Mouse (Mus musculus) hindbrain, embryonic 13.5 days (tissue): ENCODE results near the gene Cpa1. TPM values are rescaled to one million over a fixed set of nuclear protein-coding genes. Genes with fewer than 3 reads are reported as not detected.
A peak's percentile ranks its signal among the peaks of the same experiment; 100 is the strongest.

Source experiments
- ATAC-seq: fragments of 200-750 bp; cut with Nextera tagmentation; 2 replicates; pipeline ENCODE4 v1.8.0; 2017; ENCODE audit warnings: moderate TSS enrichment; ENCODE audit not compliant: low FRiP score
- H3K27ac ChIP-seq: fragments of 300-500 bp; sonication (generic); 2 replicates; pipeline ENCODE4 v1.5.1; 2015; ENCODE audit warnings: inconsistent platforms, mild to moderate bottlenecking, moderate library complexity
- H3K27me3 ChIP-seq: fragments of 300-500 bp; sonication (generic); 2 replicates; pipeline ENCODE4 v1.6.1; 2015; ENCODE audit warnings: mild to moderate bottlenecking, inconsistent platforms
- H3K36me3 ChIP-seq: fragments of 300-500 bp; sonication (generic); 2 replicates; pipeline ENCODE4 v1.6.1; 2015; ENCODE audit warnings: mild to moderate bottlenecking, inconsistent platforms
- H3K4me1 ChIP-seq: fragments of 300-500 bp; sonication (generic); replicated peaks from 2 replicates; pipeline ENCODE4 v1.6.1; 2015; ENCODE audit warnings: inconsistent platforms
- H3K4me2 ChIP-seq: fragments of 300-500 bp; sonication (generic); 2 replicates; pipeline ENCODE4 v1.6.1; 2015; ENCODE audit warnings: inconsistent platforms, mild to moderate bottlenecking, moderate library complexity
- H3K4me3 ChIP-seq: fragments of 300-500 bp; sonication (generic); 2 replicates; pipeline ENCODE4 v1.5.1; 2015; ENCODE audit warnings: mild to moderate bottlenecking, inconsistent platforms
- H3K9ac ChIP-seq: fragments of 300-500 bp; sonication (generic); 2 replicates; pipeline ENCODE4 v1.6.1; 2015; ENCODE audit warnings: mild to moderate bottlenecking, inconsistent platforms
- H3K9me3 ChIP-seq: fragments of 300-500 bp; sonication (generic); 2 replicates; pipeline ENCODE4 v1.6.1; 2016; ENCODE audit warnings: inconsistent platforms
- WGBS: fragments of 180-500 bp; shearing (Covaris S2); methylation state at CpG from one replicate; pipeline ENCODE4 v1.1.7; 2015; 5-methylcytosine and 5-hydroxymethylcytosine counted together
- polyA plus RNA-seq: library from polyadenylated mRNA; unstranded; fragments of >200 nt; fragmentation: Nextera tagmentation; extraction: Ambion mirVana; gene quantifications from 2 replicates; pipeline ENCODE4 v1.2.1, GENCODE M21; 2015

Cpa1 gene
- polyA plus RNA-seq, 1 experiment from 2014 or later = 0.71 TPM

DNA sequence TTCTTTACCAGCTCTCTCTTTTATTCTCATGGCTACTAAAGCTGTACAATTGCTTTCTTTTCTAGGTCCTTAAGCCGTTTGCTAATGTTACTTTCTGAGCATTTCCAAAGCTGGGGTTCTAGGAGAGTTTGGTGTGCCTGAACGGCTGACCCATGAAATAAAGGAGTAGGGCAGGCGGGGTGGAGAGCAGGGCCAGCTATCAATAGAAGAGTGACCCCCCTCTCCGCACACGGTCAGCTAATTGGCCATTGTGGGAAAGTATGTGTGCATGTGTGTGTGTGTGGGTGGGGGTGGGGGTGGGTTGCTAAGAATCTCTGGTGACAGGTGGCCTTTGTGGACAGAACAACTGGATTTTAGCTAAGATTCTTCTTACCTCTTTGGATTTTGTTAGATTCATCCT lies 27.8 kb upstream of the Cpa1 start:
- WGBS = 25% methylated on average over 5 of the region's 5 CpGs
- H3K36me3 ChIP-seq = no peaks in the 10 kb centered on the region
- peaks cover 20% of the 10 kb centered on the region for H3K4me1 ChIP-seq
- H3K4me2 ChIP-seq = no peak overlapping the region
- H3K27me3 ChIP-seq = 0 out of 2 replicates have a peak, but pooled peaks cover 3% of the 10 kb centered on the region
- H3K27ac ChIP-seq = no peak overlapping the region; the same call in 1 of the 2 replicates
- H3K4me3 ChIP-seq = no peak overlapping the region
- H3K9me3 ChIP-seq = no peaks in the 10 kb centered on the region
- no peak for ATAC-seq
- H3K9ac ChIP-seq = no peak overlapping the region

DNA sequence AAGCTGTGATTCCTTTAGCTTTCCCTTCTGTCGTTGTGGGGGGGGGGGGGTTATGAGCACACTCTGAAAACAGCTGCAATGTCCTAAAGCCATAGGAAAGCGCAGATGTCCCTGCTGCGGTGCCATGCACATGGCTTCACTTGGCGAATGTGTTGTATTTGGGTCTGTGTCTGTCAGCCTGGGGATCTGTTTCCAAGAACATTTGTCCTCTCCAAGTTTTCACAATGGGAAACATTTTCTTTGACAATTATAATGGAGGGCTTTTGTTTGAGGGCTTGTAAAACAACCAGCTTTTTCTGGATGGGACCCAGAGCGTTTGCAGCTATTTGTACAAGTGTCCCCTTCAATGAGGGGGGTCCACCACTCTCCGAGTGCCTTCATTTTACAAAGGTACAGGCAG lies 24.8 kb upstream of the Cpa1 start:
- no peak for ATAC-seq
- Histone ChIP-seq H3K9me3 (no peaks in the 10 kb centered on the region), H3K4me3 (no peak overlapping the region), H3K4me1 (peaks cover 50% of the 10 kb centered on the region), H3K27ac (no peak overlapping the region), H3K4me2 (no peak overlapping the region), H3K36me3 (no peaks in the 10 kb centered on the region), H3K27me3 (0 out of 2 replicates have a peak, but pooled peaks cover 3% of the 10 kb centered on the region), H3K9ac (no peak overlapping the region)
- WGBS = 56% methylated on average over 6 of the region's 6 CpGs

DNA sequence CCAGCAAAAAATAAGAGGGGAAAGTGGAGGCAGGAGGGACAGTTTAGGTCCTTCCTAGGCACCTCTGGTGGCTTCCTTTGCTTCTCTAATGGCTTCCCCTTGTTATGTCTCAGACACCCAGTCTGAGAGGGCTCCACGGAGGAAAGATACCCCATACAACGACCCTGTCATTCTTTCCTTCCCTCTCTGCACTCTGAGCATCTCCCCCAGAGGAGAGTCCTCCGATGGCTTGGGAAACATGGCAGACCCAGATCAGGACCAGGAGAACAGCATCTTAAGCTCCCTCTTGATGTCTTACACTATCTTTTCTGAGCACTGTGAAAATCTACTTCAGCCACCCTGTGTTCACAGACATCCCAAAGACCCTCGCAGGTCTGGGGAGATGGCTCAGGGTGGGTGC lies 23.3 kb upstream of the Cpa1 start:
- Histone ChIP-seq H3K9me3 (no peaks in the 10 kb centered on the region), H3K27me3 (0 out of 2 replicates have a peak, but pooled peaks cover 3% of the 10 kb centered on the region), H3K4me2 (no peak overlapping the region), H3K36me3 (no peaks in the 10 kb centered on the region), H3K27ac (no peak overlapping the region), H3K9ac (no peak overlapping the region), H3K4me1 (peaks cover 50% of the 10 kb centered on the region), H3K4me3 (no peak overlapping the region)
- ATAC-seq = no peak
- 27% methylated on average over 4 of the region's 4 CpGs for WGBS

DNA sequence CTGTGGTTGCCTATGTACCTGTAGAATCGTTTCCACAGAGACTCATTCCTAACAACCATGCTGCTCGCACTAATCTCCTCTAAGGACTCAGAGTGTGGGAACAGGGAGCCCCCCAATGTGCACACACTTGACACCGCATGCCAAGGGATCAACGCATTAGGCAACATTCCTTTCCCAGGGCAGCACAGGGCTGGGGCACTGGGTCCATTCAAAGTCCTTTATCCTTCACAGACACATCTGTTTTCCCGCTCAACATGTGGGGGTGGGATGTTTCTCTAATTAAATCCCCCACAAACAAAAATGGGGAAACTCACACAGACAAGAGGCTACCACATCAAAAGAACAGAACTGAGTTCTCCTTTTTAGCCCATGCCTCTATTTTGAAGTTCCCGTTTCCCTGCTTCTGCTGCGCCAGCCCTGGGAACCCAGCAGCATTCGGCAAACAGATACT lies 22.5 kb upstream of the Cpa1 start:
- peaks cover 48% of the 10 kb centered on the region for H3K4me1 ChIP-seq
- no peaks in the 10 kb centered on the region for H3K9me3 ChIP-seq
- 0 out of 2 replicates have a peak, but pooled peaks cover 3% of the 10 kb centered on the region for H3K27me3 ChIP-seq
- 0 out of 2 replicates have a peak overlapping the region, but pooled peaks have one; percentile 21 for H3K4me2 ChIP-seq
- peak overlapping the region; percentile 84 for H3K27ac ChIP-seq
- H3K36me3 ChIP-seq = no peaks in the 10 kb centered on the region
- WGBS = 2% methylated on average over 8 of the region's 8 CpGs
- H3K4me3 ChIP-seq = no peak overlapping the region
- no peak overlapping the region for H3K9ac ChIP-seq
- no peak for ATAC-seq

DNA sequence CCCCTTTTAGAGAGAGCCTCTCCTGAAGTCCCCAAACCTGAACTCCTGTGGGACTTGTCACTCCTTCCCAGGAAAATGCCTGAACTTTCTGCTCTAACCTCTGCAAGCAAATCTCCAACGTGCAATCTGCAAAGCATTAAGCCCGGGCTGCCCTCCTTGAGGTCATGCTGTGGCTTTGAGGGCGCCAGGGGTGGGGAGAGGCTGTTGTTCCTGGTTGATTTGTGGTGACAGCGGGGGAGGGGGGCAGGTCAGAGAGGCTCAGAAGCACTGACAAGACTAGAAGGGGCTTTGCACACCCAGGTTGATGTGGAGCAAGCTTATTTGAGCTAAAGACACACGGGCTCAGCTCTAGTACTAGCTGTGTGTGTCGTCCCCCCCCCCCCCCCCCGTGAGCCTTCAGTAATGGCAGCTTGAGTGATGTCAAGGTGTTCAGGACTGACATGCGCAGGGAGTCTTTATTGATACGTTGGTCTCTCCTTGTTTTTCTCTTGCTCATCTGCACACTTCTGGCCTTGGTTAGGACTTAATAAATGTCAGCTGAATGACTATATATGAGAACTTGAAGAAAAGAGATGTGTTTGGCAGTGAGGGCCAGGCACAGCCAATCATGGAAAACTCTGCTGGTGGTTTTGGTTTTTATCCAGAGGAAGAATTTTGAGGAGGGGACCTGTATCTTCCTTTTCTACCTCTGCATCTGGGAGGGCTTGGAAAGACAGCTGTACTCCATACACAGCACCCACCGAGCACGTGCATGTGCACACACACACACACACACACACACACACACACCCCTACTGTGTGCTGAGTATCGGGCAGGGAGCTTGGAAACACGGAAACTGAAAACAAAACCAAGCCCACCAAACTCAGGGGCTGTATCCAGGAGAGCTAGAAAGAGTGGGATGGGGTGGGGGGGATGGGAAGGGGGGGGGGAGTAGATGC lies 21.7 kb upstream of the Cpa1 start:
- Histone ChIP-seq H3K9me3 (no peaks in the 10 kb centered on the region), H3K27ac (peak overlapping the region; percentile 84), H3K4me1 (peaks cover 48% of the 10 kb centered on the region), H3K9ac (peak overlapping the region; percentile 51; the same call in 1 of the 2 replicates), H3K4me3 (peak overlapping the region; percentile 29), H3K4me2 (peak overlapping the region; percentile 51), H3K36me3 (no peaks in the 10 kb centered on the region), H3K27me3 (0 out of 2 replicates have a peak, but pooled peaks cover 3% of the 10 kb centered on the region)
- peak; percentile 18 for ATAC-seq
- 3% methylated on average over 13 of the region's 13 CpGs for WGBS

DNA sequence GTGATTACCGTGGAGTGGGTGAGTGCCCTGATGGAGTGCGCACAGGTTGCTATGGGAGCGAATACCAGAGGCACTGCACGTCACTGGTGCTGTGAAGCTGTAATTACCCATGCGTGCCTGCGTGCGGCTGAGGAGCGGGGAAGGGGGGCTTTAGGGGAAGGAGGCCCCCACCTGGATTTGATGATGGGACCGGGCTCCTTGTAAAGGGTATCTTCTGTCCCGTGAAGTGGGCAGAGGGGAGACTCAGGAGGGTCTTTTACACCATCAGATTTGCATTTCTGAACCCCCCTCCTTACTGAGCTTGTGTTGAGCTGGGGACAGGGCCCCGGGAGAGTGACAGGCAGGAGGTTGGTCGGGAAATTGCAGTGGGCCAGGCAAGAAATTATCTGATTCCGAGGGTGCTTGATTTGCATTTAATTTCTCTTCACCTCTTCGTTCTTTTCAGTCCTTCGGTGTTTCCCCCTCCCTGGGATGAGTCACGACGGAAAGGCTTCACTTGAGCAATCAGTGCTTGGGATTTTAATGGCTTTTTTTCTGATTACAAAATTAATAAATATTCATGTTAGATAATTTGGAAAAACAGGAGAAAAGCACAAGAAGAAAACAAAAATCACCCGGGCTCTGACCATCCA lies 20.9 kb upstream of the Cpa1 start:
- WGBS = 2% methylated on average over 18 of the region's 18 CpGs
- Histone ChIP-seq H3K27me3 (no peaks in the 10 kb centered on the region), H3K4me1 (peaks cover 48% of the 10 kb centered on the region), H3K27ac (peak overlapping the region; percentile 84), H3K9ac (0 out of 2 replicates have a peak overlapping the region, but pooled peaks have one; percentile 6), H3K4me3 (peak overlapping the region; percentile 29), H3K36me3 (no peaks in the 10 kb centered on the region), H3K4me2 (peak overlapping the region; percentile 51), H3K9me3 (no peaks in the 10 kb centered on the region)
- ATAC-seq = peak; percentile 92

DNA sequence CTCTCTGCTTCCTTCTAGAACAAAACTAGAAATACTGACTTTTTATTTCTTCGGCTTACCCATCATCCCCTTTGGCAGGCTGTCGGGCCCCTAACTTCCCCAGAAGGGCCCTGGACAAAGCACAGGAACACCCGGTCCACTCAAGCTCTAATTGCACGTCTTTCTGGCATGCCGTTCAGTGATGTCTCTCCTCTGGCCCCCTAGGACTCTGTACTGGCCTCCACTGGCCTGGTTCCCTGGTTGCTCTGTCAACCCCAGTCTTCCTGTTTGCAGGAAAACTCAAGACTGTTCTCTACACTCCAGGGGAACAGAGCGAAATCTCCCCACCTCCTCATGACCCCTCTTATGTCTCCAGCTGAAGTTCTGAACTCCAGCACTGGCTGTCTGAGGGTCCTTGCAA lies 20.3 kb upstream of the Cpa1 start:
- Histone ChIP-seq H3K4me2 (peak overlapping the region; percentile 51), H3K9ac (0 out of 2 replicates have a peak overlapping the region, but pooled peaks have one; percentile 6), H3K4me1 (peaks cover 48% of the 10 kb centered on the region), H3K4me3 (no peak overlapping the region), H3K9me3 (no peaks in the 10 kb centered on the region), H3K36me3 (no peaks in the 10 kb centered on the region), H3K27me3 (no peaks in the 10 kb centered on the region), H3K27ac (peak overlapping the region; percentile 84)
- ATAC-seq = no peak
- WGBS = 20% methylated on average over 6 of the region's 6 CpGs

DNA sequence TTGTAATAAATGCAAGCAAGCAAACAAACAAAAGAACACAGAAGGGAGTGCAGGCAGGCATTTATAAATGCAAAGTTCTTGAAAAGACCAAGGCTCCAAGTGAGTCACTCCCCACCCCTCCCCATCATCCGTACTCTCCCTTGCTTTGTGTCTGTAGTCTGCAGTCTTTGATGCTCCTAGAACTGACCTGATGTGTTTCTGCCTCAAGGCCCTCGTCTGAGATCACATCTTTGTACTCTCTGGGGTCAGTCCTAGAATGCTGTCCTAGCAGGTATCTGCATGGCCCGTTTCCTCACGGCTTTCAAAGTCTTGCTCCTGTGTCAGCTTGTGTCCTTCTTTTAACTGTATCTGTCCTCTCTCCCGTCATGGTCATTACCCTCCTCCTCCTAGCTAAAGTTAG lies 19.4 kb upstream of the Cpa1 start:
- WGBS = 53% methylated on average over 5 of the region's 5 CpGs
- H3K36me3 ChIP-seq = no peaks in the 10 kb centered on the region
- H3K27ac ChIP-seq = no peak overlapping the region
- peaks cover 46% of the 10 kb centered on the region for H3K4me1 ChIP-seq
- H3K4me3 ChIP-seq = no peak overlapping the region
- ATAC-seq = no peak
- H3K4me2 ChIP-seq = no peak overlapping the region
- H3K27me3 ChIP-seq = no peaks in the 10 kb centered on the region
- H3K9me3 ChIP-seq = no peaks in the 10 kb centered on the region
- no peak overlapping the region for H3K9ac ChIP-seq

DNA sequence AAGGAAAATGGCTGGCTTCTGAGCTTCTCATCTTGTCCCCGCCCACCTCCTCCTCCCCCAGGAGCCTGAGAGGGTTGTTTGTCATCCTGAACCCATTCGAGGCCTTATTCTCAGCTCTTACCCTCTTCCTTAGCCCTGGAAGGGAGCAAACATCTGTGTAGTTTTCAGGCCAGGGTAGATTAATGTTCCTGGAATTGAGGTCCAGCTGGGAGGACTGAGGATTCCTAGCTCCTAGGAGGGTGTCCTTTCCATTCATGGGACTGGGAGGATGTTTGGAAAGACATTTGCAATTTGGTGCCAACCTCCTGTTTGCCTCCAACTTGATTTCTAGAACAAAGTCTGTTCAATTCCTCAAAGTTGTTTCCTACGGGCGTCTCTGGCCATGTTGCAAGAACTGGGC lies 18.4 kb upstream of the Cpa1 start:
- no peak for ATAC-seq
- WGBS = 82% methylated on average over 4 of the region's 4 CpGs

DNA sequence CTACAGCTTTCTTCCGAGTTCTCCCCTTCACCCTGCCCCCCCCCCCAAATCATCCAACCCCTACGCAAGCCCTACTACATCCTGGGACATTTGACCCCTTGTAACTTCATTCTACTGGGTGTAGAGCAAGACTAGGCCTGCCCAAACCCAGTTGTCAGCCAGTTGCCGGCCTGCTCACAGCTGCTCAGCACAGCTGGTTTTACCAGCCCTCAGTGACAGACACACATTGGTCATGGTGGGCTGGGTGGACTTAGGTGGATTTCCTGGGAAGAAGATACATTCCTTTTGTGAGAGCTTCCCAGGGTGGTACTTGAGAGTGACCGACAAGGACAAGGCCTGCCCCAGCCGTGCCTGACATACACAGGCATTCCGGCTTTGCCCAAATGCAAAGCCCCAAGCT lies 18.0 kb upstream of the Cpa1 start:
- Histone ChIP-seq H3K27me3 (no peaks in the 10 kb centered on the region), H3K4me2 (no peak overlapping the region), H3K4me1 (peaks cover 33% of the 10 kb centered on the region), H3K9ac (no peak overlapping the region), H3K4me3 (no peak overlapping the region), H3K9me3 (no peaks in the 10 kb centered on the region), H3K27ac (no peak overlapping the region), H3K36me3 (no peaks in the 10 kb centered on the region)
- ATAC-seq = no peak
- 88% methylated on average over 6 of the region's 6 CpGs for WGBS

More for the DNA sequence above, 18.4 kb upstream of the Cpa1 start:
- no peak overlapping the region for H3K27ac ChIP-seq
- H3K36me3 ChIP-seq = no peaks in the 10 kb centered on the region
- peaks cover 37% of the 10 kb centered on the region for H3K4me1 ChIP-seq
- H3K27me3 ChIP-seq = no peaks in the 10 kb centered on the region
- H3K9me3 ChIP-seq = no peaks in the 10 kb centered on the region
- H3K9ac ChIP-seq = no peak overlapping the region
- no peak overlapping the region for H3K4me3 ChIP-seq
- H3K4me2 ChIP-seq = no peak overlapping the region

DNA sequence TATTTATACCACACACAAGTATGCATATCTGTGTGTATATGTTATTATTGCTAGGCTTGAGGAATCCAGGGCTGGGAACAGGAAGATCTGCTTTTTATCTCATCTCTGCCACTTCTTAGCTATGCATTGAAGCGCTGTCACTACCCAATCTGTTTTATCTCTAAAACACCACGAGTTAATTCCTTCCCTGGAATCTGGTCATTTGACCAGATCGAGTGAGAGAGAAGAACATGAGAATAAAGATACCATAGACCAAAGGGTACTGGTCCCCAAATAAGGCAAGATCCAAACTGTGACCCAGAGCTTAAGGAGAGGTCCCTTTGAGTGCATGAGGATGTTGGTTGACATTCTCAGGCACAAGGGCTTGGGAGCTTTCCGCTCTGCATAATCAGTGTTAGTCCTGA lies 17.0 kb upstream of the Cpa1 start:
- Histone ChIP-seq H3K4me2 (no peak overlapping the region), H3K27me3 (no peaks in the 10 kb centered on the region), H3K27ac (no peak overlapping the region), H3K9me3 (no peaks in the 10 kb centered on the region), H3K36me3 (no peaks in the 10 kb centered on the region), H3K4me3 (no peak overlapping the region), H3K9ac (no peak overlapping the region), H3K4me1 (peaks cover 23% of the 10 kb centered on the region)
- no peak for ATAC-seq
- WGBS = 85% methylated on average over 4 of the region's 4 CpGs

DNA sequence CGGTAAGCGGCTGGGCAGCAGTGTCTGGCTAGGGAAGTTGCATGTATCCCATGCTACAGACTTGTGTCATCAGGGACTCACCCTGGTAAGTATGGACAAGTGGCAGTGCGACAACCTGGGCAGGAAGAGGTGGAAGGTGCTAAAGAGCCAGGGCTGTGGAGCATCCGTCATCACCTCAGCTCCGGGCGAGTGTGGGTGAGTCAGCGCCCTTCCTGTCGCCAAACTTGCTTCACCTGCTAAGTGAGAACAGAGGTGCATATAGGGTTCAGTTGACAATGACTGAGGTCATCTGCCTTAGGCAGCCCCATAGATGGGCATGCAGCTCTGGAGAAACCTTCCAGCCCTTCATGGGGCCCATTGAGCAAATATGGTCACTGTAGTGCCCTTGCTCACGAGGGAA lies 14.3 kb upstream of the Cpa1 start:
- Histone ChIP-seq H3K4me2 (no peak overlapping the region), H3K9ac (no peak overlapping the region), H3K27ac (no peak overlapping the region), H3K4me1 (peaks cover 12% of the 10 kb centered on the region), H3K4me3 (no peak overlapping the region), H3K36me3 (no peaks in the 10 kb centered on the region), H3K27me3 (no peaks in the 10 kb centered on the region), H3K9me3 (no peaks in the 10 kb centered on the region)
- ATAC-seq = no peak
- WGBS = 91% methylated on average over 9 of the region's 9 CpGs
